ENCODE assay signal across 9 mouse cellular contexts in the genomic region with DNA sequence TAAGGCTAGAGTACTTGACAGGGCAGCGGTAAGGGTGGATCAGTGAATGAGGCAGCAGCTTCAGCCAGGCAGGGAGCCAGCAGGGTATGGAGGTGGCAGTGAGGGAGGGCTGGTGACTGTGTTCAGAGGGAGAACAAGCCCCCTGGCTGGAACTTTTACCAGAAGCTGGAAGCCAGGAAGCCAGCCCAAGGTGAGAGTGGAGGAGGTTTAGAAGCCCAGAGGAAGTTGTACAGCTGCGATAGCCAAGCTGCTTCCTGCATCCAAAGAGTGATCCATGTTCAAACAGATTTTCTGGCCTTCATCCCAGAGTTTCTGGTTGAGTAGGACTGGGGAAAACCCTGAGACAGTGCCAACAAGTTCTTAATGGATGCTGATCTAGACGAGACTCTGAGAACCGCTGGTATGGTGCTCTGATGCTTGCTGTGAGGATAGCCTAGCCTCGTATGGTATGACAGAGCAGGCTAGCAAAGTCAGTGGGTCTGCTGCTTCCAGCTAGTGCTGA.
DNase-seq lines count a peak whose midpoint lies in the region; ATAC-seq and TF ChIP-seq lines count a peak whose summit lies in the region.
"Had no signal": no experiment of that assay in that cellular context is flagged by ENCODE, and none has a peak within 500 bp of the region (broad histone marks: within the 10 kb centered on the region; RNA-seq: fewer than 3 reads in every experiment).

No protein-coding gene starts in this region.

- peak; percentile 58; the same call in 1 of the 2 replicates for ATAC-seq in neural tube, embryonic 14.5 days (ENCODE audit: low read depth)
- no peak for ATAC-seq in monocyte, adult 5-6 weeks (replicated peaks; ENCODE audit: insufficient number of reproducible peaks, low FRiP score, low TSS enrichment, poor library complexity, severe bottlenecking)

- no peaks in the 10 kb centered on the region for H3K36me3 ChIP-seq in neural tube, embryonic 14.5 days (ENCODE audit: control insufficient read depth, insufficient read depth, low read length)

- intact Hi-C loops in heart, postnatal 25 days (cut with DNase I) = loop anchor here (5.0 kb wide), 1 partner anchor 40 kb away; no protein-coding TSS in a partner anchor

- no peak for TF ChIP-seq CTCF in lung, adult 2 months (IDR thresholded peaks at IDR 0.05; ENCODE audit: insufficient read depth, low read length)
- no peak for TF ChIP-seq CTCF in embryonic fibroblast, embryonic 13.5 days (IDR thresholded peaks at IDR 0.05; ENCODE audit: borderline replicate concordance, insufficient read depth, low read length)

- no peak for TF ChIP-seq POLR2A in lung, adult 2 months (IDR thresholded peaks at IDR 0.05; ENCODE audit: borderline replicate concordance, extremely low read depth, low read depth, low read length)
- no peak for TF ChIP-seq POLR2A in embryonic fibroblast, embryonic 13.5 days (IDR thresholded peaks at IDR 0.05; ENCODE audit: low read depth, low read length)

- no peak overlapping the region for H3K4me2 ChIP-seq in neural tube, embryonic 14.5 days (ENCODE audit: low read depth, low read length)

- 0 out of 2 replicates have a peak, but pooled peaks cover 2% of the 10 kb centered on the region for H3K4me1 ChIP-seq in lung, adult 2 months (ENCODE audit: control insufficient read depth, insufficient read depth, low read length)
- no peaks in the 10 kb centered on the region for H3K4me1 ChIP-seq in embryonic fibroblast, embryonic 13.5 days (ENCODE audit: control insufficient read depth, insufficient read depth, low read length)
- 0 out of 2 replicates have a peak, but pooled peaks cover 6% of the 10 kb centered on the region for H3K4me1 ChIP-seq in neural tube, embryonic 14.5 days (ENCODE audit: control insufficient read depth, insufficient read depth, low read length)

- peak; percentile 6 to 53 for DNase-seq in lung, adult 18-20 months
- DNase-seq in lung, adult 2 months = no peak
- DNase-seq in heart, postnatal 25 days (ENCODE audit: low spot score) = peak; percentile 10
- DNase-seq in layer of hippocampus, adult 9-10 months (ENCODE audit: low spot score) = peak; percentile 70
- DNase-seq in cerebellum, adult 11-12 months = no peak

- H3K9me3 ChIP-seq in neural tube, embryonic 14.5 days (ENCODE audit: control insufficient read depth, low read length) = no peaks in the 10 kb centered on the region

- no peak overlapping the region for H3K4me3 ChIP-seq in lung, adult 2 months (replicated peaks; ENCODE audit: extremely low read depth, low read depth, low read length)
- H3K4me3 ChIP-seq in embryonic fibroblast, embryonic 13.5 days (ENCODE audit: insufficient read depth, low read length) = no peak overlapping the region
- H3K4me3 ChIP-seq in neural tube, embryonic 14.5 days (ENCODE audit: low read depth, low read length) = no peak overlapping the region
- H3K4me3 ChIP-seq: left cerebral cortex, adult 2 months had no signal

- H3K9ac ChIP-seq in neural tube, embryonic 14.5 days (replicated peaks; ENCODE audit: low read depth, low read length) = no peak overlapping the region

- H3K27ac ChIP-seq in embryonic fibroblast, embryonic 13.5 days (ENCODE audit: insufficient read depth, low read length) = peak overlapping the region; percentile 39
- H3K27ac ChIP-seq in neural tube, embryonic 14.5 days (ENCODE audit: low read depth, low read length) = no peak overlapping the region
- H3K27ac ChIP-seq: left cerebral cortex, adult 2 months had no signal

- H3K27me3 ChIP-seq in neural tube, embryonic 14.5 days (ENCODE audit: control insufficient read depth, insufficient read depth, low read length) = no peaks in the 10 kb centered on the region

- WGBS in lung, adult 2 months = 19% methylated on average over 5 of the region's 5 CpGs
- 57% methylated on average over 5 of the region's 5 CpGs for WGBS in neural tube, embryonic 14.5 days

Comparison
In these comparisons a context has a peak if more than half of its experiments do, and no peak if none do; other contexts are left out.
1. DNase-seq: peak in lung, adult 18-20 months (2 of 2), heart, postnatal 25 days (single experiment) and layer of hippocampus, adult 9-10 months (single experiment); none in lung, adult 2 months (single experiment) and cerebellum, adult 11-12 months (single experiment).